Mouse (Mus musculus): ENCODE measurements around the gene Pla1a. TPM values are rescaled to one million over a fixed set of nuclear protein-coding genes. Genes with fewer than 3 reads are reported as not detected.

Gene Pla1a
- polyA plus RNA-seq, 1 experiment from 2014 or later, result 0.37 TPM

GRCm38 (mm10) chr16:38469437-38469836 lies 36.5 kb upstream of the Pla1a start:
- Histone ChIP-seq H3K4me1 (peaks cover 14% of the 10 kb centered on the region), H3K36me3 (no peaks in the 10 kb centered on the region), H3K9ac (no peak overlapping the region), H3K9me3 (no peaks in the 10 kb centered on the region), H3K27me3 (replicated peaks) (no peaks in the 10 kb centered on the region), H3K4me3 (no peak overlapping the region), H3K27ac (replicated peaks) (no peak overlapping the region), H3K4me2 (no peak overlapping the region)
- ATAC-seq (ENCODE audit: extremely low read depth, insufficient number of reproducible peaks, low FRiP score, low TSS enrichment), result no peak
- 81% methylated on average over 8 of the region's 8 CpGs for WGBS

GRCm38 (mm10) chr16:38468706-38469018 lies 35.7 kb upstream of the Pla1a start:
- 29% methylated on average over 3 of the region's 3 CpGs for WGBS
- Histone ChIP-seq H3K4me2 (no peak overlapping the region), H3K9ac (no peak overlapping the region), H3K36me3 (no peaks in the 10 kb centered on the region), H3K9me3 (no peaks in the 10 kb centered on the region), H3K27ac (replicated peaks) (no peak overlapping the region), H3K4me3 (no peak overlapping the region), H3K27me3 (replicated peaks) (no peaks in the 10 kb centered on the region), H3K4me1 (peaks cover 14% of the 10 kb centered on the region)
- ATAC-seq (ENCODE audit: extremely low read depth, insufficient number of reproducible peaks, low FRiP score, low TSS enrichment), result no peak

- H3K4me3 ChIP-seq, result no peak overlapping the region
- H3K4me1 ChIP-seq, result peaks cover 14% of the 10 kb centered on the region
- H3K9me3 ChIP-seq, result no peaks in the 10 kb centered on the region
- H3K9ac ChIP-seq, result 0 out of 2 replicates have a peak overlapping the region, but pooled peaks have one; percentile 0
- 57% methylated on average over 8 of the region's 8 CpGs for WGBS
- no peaks in the 10 kb centered on the region for H3K27me3 ChIP-seq (replicated peaks)
- no peak overlapping the region for H3K4me2 ChIP-seq
- ATAC-seq (ENCODE audit: extremely low read depth, insufficient number of reproducible peaks, low FRiP score, low TSS enrichment), result no peak
- H3K36me3 ChIP-seq, result no peaks in the 10 kb centered on the region
- no peak overlapping the region for H3K27ac ChIP-seq (replicated peaks)
These were observed 35.2 kb upstream of the Pla1a start for GRCm38 (mm10) chr16:38467917-38468705.

GRCm38 (mm10) chr16:38467091-38467916 lies 34.4 kb upstream of the Pla1a start:
- Histone ChIP-seq H3K4me3 (no peak overlapping the region), H3K9me3 (no peaks in the 10 kb centered on the region), H3K36me3 (no peaks in the 10 kb centered on the region), H3K27me3 (replicated peaks) (no peaks in the 10 kb centered on the region), H3K9ac (no peak overlapping the region), H3K4me2 (no peak overlapping the region), H3K4me1 (peaks cover 14% of the 10 kb centered on the region), H3K27ac (replicated peaks) (no peak overlapping the region)
- WGBS, result 71% methylated on average over 13 of the region's 13 CpGs
- no peak for ATAC-seq (ENCODE audit: extremely low read depth, insufficient number of reproducible peaks, low FRiP score, low TSS enrichment)

- Histone ChIP-seq H3K27me3 (replicated peaks) (no peaks in the 10 kb centered on the region), H3K9me3 (no peaks in the 10 kb centered on the region), H3K36me3 (no peaks in the 10 kb centered on the region), H3K27ac (replicated peaks) (no peak overlapping the region), H3K4me2 (no peak overlapping the region), H3K4me3 (no peak overlapping the region), H3K9ac (no peak overlapping the region), H3K4me1 (peaks cover 14% of the 10 kb centered on the region)
- no peak for ATAC-seq (ENCODE audit: extremely low read depth, insufficient number of reproducible peaks, low FRiP score, low TSS enrichment)
- WGBS, result 72% methylated on average over 4 of the region's 4 CpGs
These were observed 33.1 kb upstream of the Pla1a start for GRCm38 (mm10) chr16:38466089-38466488.

GRCm38 (mm10) chr16:38463305-38463704 lies 30.4 kb upstream of the Pla1a start:
- H3K27me3 ChIP-seq (replicated peaks), result no peaks in the 10 kb centered on the region
- no peaks in the 10 kb centered on the region for H3K36me3 ChIP-seq
- H3K4me1 ChIP-seq, result peaks cover 13% of the 10 kb centered on the region
- WGBS, result 80% methylated on average over 5 of the region's 5 CpGs
- H3K4me3 ChIP-seq, result no peak overlapping the region
- ATAC-seq (ENCODE audit: extremely low read depth, insufficient number of reproducible peaks, low FRiP score, low TSS enrichment), result no peak
- no peak overlapping the region for H3K4me2 ChIP-seq
- H3K9ac ChIP-seq, result no peak overlapping the region
- no peak overlapping the region for H3K27ac ChIP-seq (replicated peaks)
- no peaks in the 10 kb centered on the region for H3K9me3 ChIP-seq

- Histone ChIP-seq H3K27me3 (replicated peaks) (no peaks in the 10 kb centered on the region), H3K27ac (replicated peaks) (no peak overlapping the region), H3K9me3 (no peaks in the 10 kb centered on the region), H3K36me3 (no peaks in the 10 kb centered on the region), H3K4me1 (peaks cover 2% of the 10 kb centered on the region), H3K4me3 (no peak overlapping the region), H3K9ac (no peak overlapping the region; the same call in 1 of the 2 replicates), H3K4me2 (no peak overlapping the region)
- no peak for ATAC-seq (ENCODE audit: extremely low read depth, insufficient number of reproducible peaks, low FRiP score, low TSS enrichment)
- WGBS, result 61% methylated on average over 7 of the region's 7 CpGs
These were observed 29.2 kb upstream of the Pla1a start for GRCm38 (mm10) chr16:38462161-38462560.

- no peaks in the 10 kb centered on the region for H3K36me3 ChIP-seq
- no peak overlapping the region for H3K4me2 ChIP-seq
- H3K27me3 ChIP-seq (replicated peaks), result no peaks in the 10 kb centered on the region
- H3K27ac ChIP-seq (replicated peaks), result no peak overlapping the region
- no peaks in the 10 kb centered on the region; the same call in 1 of the 2 replicates for H3K4me1 ChIP-seq
- ATAC-seq (ENCODE audit: extremely low read depth, insufficient number of reproducible peaks, low FRiP score, low TSS enrichment), result no peak
- no peak overlapping the region; the same call in 1 of the 2 replicates for H3K9ac ChIP-seq
- no peak overlapping the region for H3K4me3 ChIP-seq
- no peaks in the 10 kb centered on the region for H3K9me3 ChIP-seq
- 59% methylated on average over 8 of the region's 8 CpGs for WGBS
These were observed 28.8 kb upstream of the Pla1a start for GRCm38 (mm10) chr16:38461749-38462148.

GRCm38 (mm10) chr16:38459990-38460389 lies 27.0 kb upstream of the Pla1a start:
- WGBS, result 77% methylated on average over 4 of the region's 4 CpGs
- Histone ChIP-seq H3K4me1 (no peaks in the 10 kb centered on the region), H3K27ac (replicated peaks) (no peak overlapping the region), H3K36me3 (no peaks in the 10 kb centered on the region), H3K4me3 (no peak overlapping the region), H3K9ac (no peak overlapping the region), H3K27me3 (replicated peaks) (0 out of 2 replicates have a peak, but pooled peaks cover 3% of the 10 kb centered on the region), H3K4me2 (no peak overlapping the region), H3K9me3 (no peaks in the 10 kb centered on the region)
- ATAC-seq (ENCODE audit: extremely low read depth, insufficient number of reproducible peaks, low FRiP score, low TSS enrichment), result no peak

GRCm38 (mm10) chr16:38458600-38459280 lies 25.8 kb upstream of the Pla1a start:
- H3K9ac ChIP-seq, result no peak overlapping the region
- H3K36me3 ChIP-seq, result no peaks in the 10 kb centered on the region
- no peak overlapping the region for H3K27ac ChIP-seq (replicated peaks)
- no peak overlapping the region for H3K4me3 ChIP-seq
- H3K9me3 ChIP-seq, result no peaks in the 10 kb centered on the region
- no peak overlapping the region for H3K4me2 ChIP-seq
- H3K27me3 ChIP-seq (replicated peaks), result 0 out of 2 replicates have a peak, but pooled peaks cover 3% of the 10 kb centered on the region
- H3K4me1 ChIP-seq, result no peaks in the 10 kb centered on the region
- 63% methylated on average over 6 of the region's 6 CpGs for WGBS
- no peak for ATAC-seq (ENCODE audit: extremely low read depth, insufficient number of reproducible peaks, low FRiP score, low TSS enrichment)

GRCm38 (mm10) chr16:38456812-38457567 lies 24.0 kb upstream of the Pla1a start:
- Histone ChIP-seq H3K27me3 (replicated peaks) (0 out of 2 replicates have a peak, but pooled peaks cover 3% of the 10 kb centered on the region), H3K9ac (no peak overlapping the region), H3K4me2 (no peak overlapping the region), H3K4me1 (peaks cover 4% of the 10 kb centered on the region), H3K4me3 (no peak overlapping the region), H3K9me3 (no peaks in the 10 kb centered on the region), H3K36me3 (no peaks in the 10 kb centered on the region), H3K27ac (replicated peaks) (no peak overlapping the region)
- 54% methylated on average over 11 of the region's 11 CpGs for WGBS
- ATAC-seq (ENCODE audit: extremely low read depth, insufficient number of reproducible peaks, low FRiP score, low TSS enrichment), result no peak

All from heart, embryonic 13.5 days (tissue).